Mouse (Mus musculus) G1E-ER4 (cell line): ENCODE data around the gene Ptgis. TPM values are rescaled to one million over a fixed set of nuclear protein-coding genes. Genes with fewer than 3 reads are reported as not detected.

Experiments used
- GATA1 ChIP-seq: IDR thresholded peaks from one replicate; pipeline ENCODE4 v1.8.0; 2012; ENCODE audit warnings: low read length, inconsistent platforms
- polyA plus RNA-seq: library from polyadenylated mRNA; stranded (reverse); fragments of >175 nt; gene quantifications from 2 replicates; pipeline ENCODE4 v1.2.3, GENCODE M21; 2012

The Ptgis gene
- polyA plus RNA-seq, 1 experiment = not detected

GRCm38 (mm10) chr2:167249591-167249990, 9.2 kb upstream of the Ptgis start:
- no peak for TF ChIP-seq GATA1

- no peak for TF ChIP-seq GATA1
Observed at GRCm38 (mm10) chr2:167247823-167248222, 7.4 kb upstream of the Ptgis start.

GRCm38 (mm10) chr2:167246704-167247103, 6.3 kb upstream of the Ptgis start:
- no peak for TF ChIP-seq GATA1

GRCm38 (mm10) chr2:167244892-167245291, 4.5 kb upstream of the Ptgis start:
- TF ChIP-seq GATA1 = no peak

GRCm38 (mm10) chr2:167243831-167244563, 3.6 kb upstream of the Ptgis start:
- TF ChIP-seq GATA1 = no peak

- TF ChIP-seq GATA1 = no peak
Observed at GRCm38 (mm10) chr2:167239262-167239661, 1.1 kb downstream of the Ptgis start.

- no peak for TF ChIP-seq GATA1
Observed at GRCm38 (mm10) chr2:167237224-167237623, 3.2 kb downstream of the Ptgis start.

GRCm38 (mm10) chr2:167236174-167236573, 4.2 kb downstream of the Ptgis start:
- no peak for TF ChIP-seq GATA1

GRCm38 (mm10) chr2:167235338-167236018, 4.9 kb downstream of the Ptgis start:
- no peak for TF ChIP-seq GATA1

GRCm38 (mm10) chr2:167233771-167234170, 6.6 kb downstream of the Ptgis start:
- no peak for TF ChIP-seq GATA1

GRCm38 (mm10) chr2:167233009-167233335, 7.4 kb downstream of the Ptgis start:
- no peak for TF ChIP-seq GATA1

- TF ChIP-seq GATA1 = no peak
Observed at GRCm38 (mm10) chr2:167232132-167233008, 8.0 kb downstream of the Ptgis start.

GRCm38 (mm10) chr2:167230554-167230953, 9.8 kb downstream of the Ptgis start:
- no peak for TF ChIP-seq GATA1

GRCm38 (mm10) chr2:167224937-167225336, 15.5 kb downstream of the Ptgis start:
- no peak for TF ChIP-seq GATA1

- TF ChIP-seq GATA1 = no peak
Observed at GRCm38 (mm10) chr2:167224194-167224593, 16.2 kb downstream of the Ptgis start.

GRCm38 (mm10) chr2:167222152-167222551, 18.3 kb downstream of the Ptgis start:
- TF ChIP-seq GATA1 = no peak
